Mouse (Mus musculus) ovary, postnatal 36 days (tissue): Measurements from ENCODE around the gene Gm49384.

Experiments
- DNase-seq: peaks from one replicate; pipeline ENCODE4 v3.0.0; 2022; ENCODE audit warnings: low spot score, mixed read lengths

The Gm49384 gene

DNA sequence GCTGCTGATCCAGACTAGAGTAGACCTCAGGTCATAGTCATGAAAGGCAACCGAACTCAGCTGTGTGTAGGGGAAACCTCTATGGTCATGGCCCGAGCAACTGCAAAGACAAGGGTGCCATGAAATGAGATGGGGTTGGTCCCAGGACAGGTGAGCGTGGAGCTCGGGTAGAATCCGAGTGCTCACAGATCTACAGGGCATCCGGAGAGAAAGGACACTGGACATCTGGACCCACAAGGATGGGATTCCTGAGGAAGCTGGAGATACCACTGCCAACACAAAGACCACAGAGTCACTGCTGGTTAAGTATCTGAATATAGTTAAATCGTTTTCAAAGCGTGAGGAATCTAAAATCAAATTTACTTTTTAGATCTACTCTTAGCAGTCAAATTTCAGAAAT lies 3.3 kb upstream of the Gm49384 start:
- no peak for DNase-seq

DNA sequence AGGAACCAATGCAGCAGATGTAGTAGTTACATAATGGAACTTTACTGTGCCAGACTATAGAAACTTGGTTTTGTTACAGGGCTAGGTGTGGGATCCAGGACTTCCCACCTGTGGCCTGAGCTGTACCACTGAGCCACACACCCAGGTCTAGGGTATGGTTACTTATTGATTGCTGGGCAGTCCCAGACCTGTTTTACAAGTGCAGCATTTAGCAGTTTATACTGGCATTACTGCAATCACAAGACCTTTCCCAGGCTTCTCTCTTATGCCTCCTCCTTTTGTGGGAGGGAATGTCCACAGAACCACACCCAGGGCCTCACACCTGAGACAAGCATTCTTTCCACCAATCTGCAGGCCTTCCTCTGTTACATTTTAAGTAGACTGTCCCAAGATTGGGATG lies 5.1 kb downstream of the Gm49384 start:
- DNase-seq, result no peak

DNA sequence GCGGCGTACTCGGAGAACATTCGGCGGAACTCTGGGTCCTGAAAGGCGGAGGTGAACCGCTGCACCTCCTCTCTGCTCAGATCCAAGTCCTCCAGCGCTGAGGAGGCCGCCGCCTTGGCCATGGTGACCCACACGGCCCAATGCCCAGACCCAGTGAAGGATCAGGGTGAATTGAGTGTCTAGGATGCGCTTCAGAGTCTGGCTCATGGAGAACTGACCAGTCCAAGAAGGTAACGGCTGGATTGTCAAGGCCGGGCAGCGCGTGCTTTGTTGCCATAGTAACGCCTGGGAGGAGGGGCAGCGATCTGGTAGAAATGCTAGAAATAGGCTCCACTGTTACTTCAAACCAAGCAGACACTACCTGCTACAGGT lies 5.9 kb downstream of the Gm49384 start, which contains the start of gene Dnaaf2:
Gene Dnaaf2, minus strand, starts transcription at position 266 of the 372 bp plus-strand sequence.
- DNase-seq, result peak; percentile 76

DNA sequence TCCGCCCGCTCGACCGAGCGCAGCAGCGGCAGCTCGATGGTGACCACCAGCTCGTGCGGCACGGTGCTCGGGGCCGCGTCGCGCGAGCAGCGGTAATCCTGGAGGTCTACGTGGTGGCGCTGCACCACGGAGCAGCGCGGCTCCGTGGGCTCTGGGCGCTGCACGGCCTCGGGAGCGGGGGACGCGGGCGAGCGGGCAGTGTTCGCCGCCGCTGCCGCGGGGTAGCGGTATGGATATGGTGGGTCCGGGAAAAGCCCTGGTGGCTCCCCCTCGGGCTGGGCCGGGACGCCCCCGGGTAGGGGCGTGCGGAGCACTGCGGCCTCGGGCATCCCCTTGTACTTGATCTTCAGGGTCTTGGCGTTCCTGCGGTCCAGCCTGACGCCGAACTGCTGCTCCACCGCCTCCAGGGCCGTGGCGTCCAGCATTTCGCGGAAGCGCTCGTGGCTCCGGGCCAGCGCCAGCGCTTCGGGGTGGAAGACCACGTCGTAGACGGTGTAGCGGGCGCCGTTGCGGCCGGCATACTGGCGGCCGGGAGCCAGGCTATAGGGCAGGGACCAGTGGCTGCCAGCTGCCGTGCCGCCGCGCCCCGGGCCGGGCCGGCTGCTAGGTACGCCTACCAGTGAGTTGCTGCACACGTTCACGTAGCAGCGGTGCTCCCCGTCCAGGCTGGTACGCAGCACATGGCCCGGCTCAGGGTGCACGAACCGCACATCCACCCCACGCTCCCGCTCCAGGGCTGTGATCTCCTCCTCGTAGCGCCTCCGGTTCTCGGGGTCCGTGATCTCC lies 6.5 kb downstream of the Gm49384 start:
- DNase-seq, result peak; percentile 65

DNA sequence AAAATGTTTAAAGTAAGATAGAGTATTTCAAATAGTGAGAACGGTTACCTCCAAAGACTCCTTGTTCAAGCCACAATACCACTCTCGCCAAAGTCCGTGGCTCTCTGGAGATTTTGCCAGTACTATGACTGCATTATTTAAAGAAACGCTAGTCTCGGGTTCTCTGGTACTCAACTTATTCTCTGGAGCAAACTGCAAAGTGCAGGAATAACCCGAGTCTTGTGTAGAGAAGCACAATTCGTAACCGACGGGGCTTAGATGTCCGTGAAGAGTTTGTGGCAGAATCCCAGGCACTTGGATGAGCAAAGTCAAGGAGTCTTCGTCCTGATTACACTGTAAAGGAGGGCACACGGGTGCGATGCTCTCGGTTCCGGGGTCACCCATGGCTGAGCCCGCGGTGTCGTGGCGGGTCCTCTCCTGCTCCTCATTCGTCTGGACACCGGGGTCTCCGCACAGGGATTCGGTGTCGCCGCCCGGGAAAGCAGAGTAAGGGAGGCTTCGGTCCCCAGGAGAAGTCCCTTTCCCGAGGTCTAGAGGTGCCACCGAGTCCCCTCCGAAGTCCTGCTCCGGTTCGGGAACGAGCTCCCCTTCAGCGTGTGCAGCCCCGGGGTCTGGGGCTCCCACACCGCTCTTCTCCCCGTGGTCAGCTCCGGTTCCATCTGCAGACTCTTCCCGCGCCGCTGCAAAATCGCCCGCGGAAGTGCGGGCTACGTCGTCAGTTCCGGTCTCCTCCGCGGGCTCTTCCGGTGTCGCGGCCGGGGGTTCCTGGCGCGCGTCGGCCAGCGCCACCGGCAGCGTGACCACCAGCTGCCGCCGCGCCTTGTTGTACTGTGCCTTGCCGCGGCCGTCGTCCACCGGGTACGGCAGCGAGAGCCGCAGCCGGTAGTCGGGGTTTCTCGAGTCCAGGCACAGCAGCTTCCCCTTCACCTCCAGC lies 7.4 kb downstream of the Gm49384 start, which contains the start of gene Gm49383:
Gene Gm49383, minus strand, starts transcription at position 661 of the 934 bp plus-strand sequence.
- peak; percentile 68 for DNase-seq

DNA sequence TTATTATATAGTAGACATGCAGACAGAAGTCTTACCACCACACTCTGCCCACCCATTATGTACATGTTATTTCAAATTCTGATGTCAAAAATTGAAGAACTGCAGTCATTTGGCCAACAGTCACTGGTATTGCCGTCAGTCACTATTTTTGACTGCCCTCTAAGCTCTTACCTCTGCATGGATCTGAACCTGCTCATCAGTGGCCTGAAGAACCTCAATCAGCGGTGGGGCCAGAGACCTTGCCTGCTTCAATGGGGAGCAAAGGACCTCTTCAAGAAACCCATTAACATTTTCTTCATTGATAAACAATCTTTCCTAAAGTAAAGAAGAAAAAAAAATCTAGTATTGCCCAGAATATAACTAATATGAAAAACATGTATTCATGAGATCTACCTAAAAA lies 11.4 kb downstream of the Gm49384 start:
- DNase-seq, result no peak

DNA sequence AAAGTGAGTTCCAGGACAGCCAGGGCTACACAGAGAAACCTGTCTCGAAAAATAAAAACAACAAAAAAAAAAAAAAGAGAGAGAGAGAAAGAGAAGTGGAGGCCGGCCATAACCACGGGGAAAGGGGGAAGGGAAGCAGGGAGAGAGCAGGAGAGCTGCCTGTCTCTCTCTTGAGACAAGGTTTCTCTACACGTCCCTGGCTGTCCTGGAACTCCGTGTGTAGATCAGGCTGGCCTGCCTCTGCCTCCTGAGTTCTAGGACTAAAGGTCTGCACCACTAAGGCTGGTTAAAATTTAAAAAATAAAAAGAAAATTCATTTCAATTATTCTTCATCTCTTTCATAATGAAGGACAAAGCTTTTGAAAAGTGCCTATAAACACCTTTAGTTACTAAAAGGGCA lies 12.7 kb downstream of the Gm49384 start:
- DNase-seq, result no peak

DNA sequence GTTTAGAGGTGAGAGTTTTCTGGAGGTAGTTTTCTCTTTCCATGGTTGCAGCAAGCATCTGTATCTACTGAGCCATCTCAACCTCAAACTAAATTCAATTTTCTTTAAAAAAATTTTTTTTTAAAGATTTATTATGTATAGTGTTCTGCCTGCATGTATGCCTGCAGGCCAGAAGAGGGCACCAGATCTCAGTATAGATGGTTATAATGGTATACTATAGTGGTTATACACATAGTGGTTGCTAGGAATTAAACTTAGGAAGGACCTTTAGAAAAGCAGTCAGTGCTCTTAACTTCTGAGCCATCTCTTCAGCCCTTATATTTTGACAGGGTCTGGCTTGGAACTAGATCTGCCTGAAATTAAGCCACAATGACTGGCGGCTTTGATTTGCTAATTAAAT lies 13.5 kb downstream of the Gm49384 start:
- DNase-seq, result no peak

DNA sequence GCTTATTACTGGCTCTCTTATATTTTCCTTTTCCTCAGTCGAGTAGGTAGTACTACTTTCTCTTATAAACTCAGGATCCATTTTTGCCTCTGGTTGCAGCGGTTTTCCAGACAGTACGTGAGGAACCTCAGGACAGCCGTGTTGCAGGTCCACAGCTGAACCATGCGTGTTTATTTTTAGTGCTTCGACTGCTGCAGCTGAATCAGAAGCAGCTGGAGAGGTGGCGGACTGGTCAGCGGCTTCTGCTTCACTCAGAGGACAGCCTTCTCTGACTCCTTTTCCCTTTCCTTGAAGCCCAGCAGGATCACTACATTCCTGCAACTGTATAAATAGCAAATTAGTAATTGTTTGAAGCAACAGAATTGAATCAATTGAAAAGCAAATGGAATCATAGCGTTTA lies 14.0 kb downstream of the Gm49384 start:
- no peak for DNase-seq

DNA sequence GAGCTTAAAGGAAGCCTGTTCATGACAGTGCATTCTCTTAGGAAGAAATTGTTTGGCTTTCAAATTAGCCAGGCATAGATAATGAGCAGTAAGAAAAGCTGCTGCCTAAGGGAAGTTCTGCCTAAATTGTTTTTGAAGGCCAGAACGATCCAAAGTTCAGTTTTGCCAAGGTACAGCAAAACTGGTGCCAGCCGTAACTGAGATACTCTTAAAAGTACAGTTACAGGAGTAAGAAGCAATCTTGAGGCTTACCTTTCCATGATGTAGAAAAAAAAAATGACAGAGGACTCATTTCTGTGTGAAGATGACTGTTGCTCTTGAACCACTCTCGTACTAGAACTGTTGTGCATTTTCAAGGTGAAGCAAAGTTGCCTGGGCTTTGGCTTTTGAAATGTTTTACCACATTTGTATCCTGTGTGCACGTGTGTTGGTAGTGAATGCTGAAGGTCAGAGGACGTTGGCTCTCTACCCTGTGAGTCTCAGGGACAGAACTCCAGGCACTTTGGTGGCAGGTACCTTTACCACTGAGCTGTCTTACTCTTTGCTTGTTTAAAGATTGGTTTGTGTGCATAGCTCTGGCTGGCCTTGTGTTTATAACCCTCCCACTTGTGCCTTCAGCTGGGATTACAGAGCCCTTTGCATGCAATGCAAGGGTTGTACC lies 17.1 kb downstream of the Gm49384 start:
- no peak for DNase-seq

DNA sequence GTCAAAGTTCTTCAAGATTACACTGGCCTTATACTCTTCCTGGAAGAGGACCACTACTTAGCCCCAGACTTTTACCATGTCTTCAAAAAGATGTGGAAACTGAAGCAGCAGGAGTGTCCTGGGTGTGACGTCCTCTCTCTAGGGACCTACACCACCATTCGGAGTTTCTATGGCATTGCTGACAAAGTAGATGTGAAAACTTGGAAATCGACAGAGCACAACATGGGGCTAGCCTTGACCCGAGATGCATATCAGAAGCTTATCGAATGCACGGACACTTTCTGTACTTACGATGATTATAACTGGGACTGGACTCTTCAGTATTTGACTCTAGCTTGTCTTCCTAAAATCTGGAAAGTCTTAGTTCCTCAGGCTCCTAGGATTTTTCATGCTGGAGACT lies 18.7 kb downstream of the Gm49384 start:
- no peak for DNase-seq

DNA sequence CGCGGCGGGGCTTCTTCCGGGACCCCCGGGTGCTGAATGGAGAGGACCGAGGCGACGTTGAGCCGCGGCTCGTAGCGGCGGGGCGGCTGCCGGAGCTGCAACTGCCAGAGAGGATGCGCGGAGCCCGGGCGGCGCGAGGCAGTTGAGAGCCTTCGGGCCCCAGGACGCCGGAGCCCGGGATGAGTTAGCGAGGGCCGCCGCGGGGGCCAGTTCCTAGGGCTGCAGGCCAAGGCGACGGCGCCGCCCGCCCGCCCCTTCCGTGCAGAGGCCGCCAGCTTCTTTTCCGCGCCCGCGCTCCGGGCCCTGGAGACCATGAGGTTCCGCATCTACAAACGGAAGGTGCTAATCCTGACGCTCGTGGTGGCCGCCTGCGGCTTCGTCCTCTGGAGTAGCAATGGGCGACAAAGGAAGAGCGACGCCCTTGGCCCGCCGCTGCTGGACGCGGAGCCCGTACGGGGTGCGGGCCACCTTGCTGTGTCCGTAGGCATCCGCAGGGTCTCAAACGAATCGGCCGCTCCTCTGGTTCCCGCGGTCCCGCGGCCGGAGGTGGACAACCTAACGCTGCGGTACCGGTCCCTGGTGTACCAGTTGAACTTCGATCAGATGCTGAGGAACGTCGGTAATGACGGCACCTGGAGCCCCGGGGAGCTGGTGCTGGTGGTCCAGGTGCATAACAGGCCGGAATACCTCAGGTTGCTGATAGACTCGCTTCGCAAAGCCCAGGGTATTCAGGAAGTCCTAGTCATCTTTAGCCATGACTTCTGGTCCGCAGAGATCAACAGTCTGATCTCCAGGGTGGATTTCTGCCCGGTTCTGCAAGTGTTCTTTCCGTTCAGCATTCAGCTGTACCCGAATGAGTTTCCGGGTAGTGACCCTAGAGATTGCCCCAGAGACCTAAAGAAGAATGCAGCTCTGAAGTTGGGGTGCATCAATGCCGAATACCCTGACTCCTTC lies 19.4 kb downstream of the Gm49384 start:
- peak; percentile 62 for DNase-seq

DNA sequence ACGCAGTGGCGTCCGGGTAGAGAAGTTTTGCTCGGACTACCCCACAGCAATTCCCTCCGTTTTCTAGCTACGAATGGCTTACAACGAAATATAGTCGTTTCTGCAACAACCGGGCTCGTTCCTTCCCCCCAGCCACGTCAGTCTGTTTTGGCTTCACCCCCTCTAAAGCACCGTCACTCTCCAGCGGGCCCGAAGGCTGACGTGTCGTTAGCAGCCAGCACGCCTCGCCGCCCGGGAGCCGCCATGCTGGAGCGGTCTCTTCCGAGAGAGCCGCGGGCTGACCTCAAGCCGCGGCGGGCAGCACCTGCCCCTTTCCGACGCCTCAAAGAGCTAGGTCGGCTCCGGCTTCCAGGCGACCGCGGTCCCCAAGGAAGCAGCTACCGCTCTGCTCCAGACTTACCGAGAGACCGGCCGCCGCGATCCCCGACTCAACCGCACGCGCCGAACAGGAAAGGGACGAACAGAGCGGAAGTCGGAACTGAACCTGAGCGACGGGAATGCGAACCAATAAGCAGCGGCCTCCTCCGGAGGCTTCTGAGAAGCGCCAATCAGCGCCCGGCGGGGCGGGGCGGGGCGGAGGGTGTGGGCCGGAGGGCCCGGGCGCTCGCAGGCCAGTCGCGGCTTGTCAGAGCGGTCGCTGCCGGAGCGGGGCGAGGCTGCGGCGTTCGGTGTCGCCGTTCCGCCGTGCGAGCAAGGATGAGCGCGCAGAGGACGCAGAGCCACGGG lies 20.3 kb downstream of the Gm49384 start, which contains the start of the genes Rpl36al and Mgat2:
Gene Rpl36al, minus strand, starts transcription at position 501 of the 726 bp plus-strand sequence.
Gene Mgat2, plus strand, starts transcription at position 575 of the 726 bp plus-strand sequence.
- peak; percentile 99 for DNase-seq

DNA sequence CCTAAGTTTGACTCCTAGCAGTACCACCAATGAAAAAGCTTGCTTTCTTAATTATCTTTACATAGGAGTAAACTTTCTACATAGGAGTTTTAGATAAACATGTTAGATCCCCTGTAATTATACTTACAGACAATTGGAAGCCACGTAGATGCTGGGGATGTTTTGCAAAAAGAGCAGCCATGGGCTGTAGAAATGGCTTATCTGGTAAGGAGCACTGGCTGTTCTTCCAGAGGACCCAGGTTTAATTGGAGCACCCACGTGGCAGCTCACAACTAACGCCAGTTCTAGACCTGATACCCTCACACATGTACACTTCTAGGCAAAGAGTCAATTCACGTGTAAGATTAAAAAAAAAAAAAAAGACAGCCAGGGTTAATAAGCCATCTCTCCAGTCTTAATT lies 22.3 kb downstream of the Gm49384 start:
- no peak for DNase-seq

DNA sequence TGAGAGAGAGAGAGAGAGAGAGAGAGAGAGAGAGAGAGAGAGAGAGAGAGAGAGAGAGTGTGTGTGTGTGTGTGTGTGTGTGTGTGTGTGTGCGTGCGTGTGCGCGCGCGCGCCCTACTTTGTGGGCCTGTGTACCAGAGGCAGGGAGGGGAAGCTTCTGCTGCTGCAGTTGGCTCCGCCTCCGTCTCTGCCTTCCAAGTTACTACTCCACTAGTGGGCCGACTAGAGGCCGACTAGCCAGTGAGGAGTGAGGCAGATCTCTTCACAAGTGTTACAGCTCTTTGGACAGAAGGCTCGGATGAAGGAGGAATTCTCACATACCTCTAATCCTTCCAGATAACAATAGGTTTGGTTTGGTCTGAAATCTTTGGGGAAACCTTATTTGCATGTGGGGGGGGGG lies 24.7 kb downstream of the Gm49384 start:
- DNase-seq, result no peak

DNA sequence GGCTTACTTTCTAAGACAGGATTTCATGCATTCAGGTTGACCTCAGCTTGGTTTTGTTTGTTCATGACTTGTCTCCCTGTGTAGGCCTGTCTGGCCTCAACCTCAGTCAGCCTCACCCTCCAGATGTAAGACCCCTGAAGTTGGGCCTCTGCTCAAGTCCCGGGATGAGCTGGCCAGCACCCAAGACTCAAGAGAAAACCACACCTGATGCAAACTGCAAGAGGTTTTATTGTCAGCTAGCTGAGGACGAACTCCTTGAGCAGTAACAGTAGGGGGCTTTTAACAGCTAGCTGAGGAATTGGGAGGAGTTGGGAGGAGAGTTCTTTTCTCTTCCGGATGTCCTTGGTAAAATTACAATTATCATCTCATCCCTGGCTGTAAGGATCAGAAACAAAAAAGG lies 26.5 kb downstream of the Gm49384 start:
- no peak for DNase-seq

DNA sequence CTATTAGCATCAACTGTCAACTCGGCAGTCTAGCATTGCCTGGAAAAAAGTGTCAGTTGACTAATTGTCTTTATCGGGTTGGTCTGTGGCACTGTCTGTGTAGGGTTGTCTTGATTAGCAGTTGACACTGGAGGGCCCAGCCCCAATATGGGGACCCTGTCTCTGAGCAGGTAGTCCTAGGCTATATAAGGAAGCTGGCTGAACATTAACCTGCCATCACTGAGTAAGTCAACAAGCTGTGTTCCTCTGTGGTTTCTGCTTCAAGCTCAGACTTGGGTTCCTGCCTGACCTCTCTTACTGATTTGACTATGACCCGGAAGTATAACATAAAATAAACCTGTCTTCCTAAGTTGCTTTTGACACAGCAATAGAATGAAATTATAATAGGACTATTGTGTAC lies 28.1 kb downstream of the Gm49384 start:
- DNase-seq, result no peak

DNA sequence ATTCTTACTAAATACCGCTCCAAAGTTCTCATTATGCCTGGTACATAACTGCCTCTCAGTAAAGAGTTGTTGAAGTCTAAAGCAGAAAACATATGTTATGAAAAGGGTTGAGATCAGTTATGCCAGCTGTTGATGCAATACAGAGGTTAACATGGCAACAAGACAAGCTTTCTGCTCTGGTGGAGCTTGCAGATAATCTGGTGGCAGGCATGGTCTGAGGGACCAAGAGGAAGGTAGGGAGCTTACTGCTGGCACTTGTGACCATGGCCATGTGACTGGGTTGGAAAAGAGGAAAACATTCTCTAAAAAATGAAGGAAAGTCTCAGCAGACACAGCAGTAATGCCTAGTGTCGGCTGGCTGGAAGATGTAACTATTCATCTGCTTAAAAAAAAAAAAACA lies 32.8 kb downstream of the Gm49384 start:
- DNase-seq, result no peak

DNA sequence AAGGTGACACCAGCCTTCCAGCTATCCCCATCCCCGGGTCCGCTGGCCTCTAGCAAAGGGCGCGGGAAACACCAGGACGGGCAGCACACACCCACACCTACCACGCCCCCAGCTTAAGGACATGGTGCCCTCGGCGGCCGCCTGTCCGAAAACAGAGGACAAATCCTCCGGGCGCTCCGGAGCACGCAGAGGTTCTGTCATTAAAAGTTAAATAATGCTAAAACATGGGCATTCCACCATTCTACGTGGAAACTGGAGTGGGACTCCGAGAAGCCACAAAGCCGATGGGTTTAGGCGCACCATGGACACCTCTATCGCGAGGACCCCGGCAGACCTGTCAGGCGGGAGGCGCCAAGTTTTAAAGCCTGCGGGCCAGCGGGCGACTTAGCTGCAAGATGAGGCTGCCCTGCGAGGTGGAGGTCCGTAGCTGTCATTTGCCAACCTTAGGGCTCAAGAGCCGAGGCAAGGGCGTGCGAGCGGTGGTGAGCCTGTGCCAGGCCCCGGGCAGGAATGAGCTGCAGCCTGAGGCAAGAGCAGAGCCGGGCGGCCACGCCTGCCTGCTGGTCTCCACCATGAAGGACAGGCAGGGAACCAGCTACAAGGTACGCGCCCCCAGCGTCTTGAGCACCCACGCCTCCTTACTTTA lies 35.5 kb downstream of the Gm49384 start, which contains the start of gene Lrr1:
Gene Lrr1, plus strand, starts transcription at position 354 of the 646 bp plus-strand sequence.
- peak; percentile 84 for DNase-seq
